Mouse (Mus musculus) kidney, adult 2 months (tissue): ENCODE measurements around the gene Slc17a8.

ENCODE experiments used
- CTCF ChIP-seq: fragments of 200-500 bp; conservative IDR thresholded peaks from 2 replicates; pipeline ENCODE4 v1.5.1; 2011; ENCODE audit warnings: low read depth, mild to moderate bottlenecking, control low read depth, low read length, moderate library complexity, mixed read lengths; ENCODE audit not compliant: insufficient read depth, insufficient read length
- POLR2A ChIP-seq: fragments of 200-500 bp; IDR thresholded peaks from one replicate; pipeline ENCODE4 v1.6.1; 2011; ENCODE audit warnings: low read depth, low read length, control low read depth

DNA sequence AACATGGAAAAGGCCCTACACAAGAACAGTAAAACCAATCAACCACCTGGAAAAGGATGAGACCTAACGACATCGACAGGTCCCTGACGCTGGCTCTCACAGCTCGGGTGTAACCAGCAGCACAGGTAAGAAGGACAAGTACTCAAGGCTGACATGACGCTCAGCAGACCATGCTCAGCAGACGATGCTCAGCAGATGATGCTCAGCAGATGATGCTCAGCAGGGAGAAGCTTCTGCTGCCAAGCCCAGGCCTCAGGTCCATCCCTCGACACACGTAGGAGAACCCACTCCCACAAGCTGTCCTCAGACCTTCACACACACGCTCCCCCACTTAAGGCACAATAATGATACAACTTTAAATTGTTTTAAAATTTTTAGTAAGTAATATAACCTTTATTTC, 44.6 kb upstream of the Slc17a8 start:
- no peak for TF ChIP-seq CTCF
- no peak for TF ChIP-seq POLR2A
